Mouse (Mus musculus) layer of hippocampus, postnatal 36 days (tissue): ENCODE data around the gene Top3b. TPM values are rescaled to one million over a fixed set of nuclear protein-coding genes. Genes with fewer than 3 reads are reported as not detected.
"Not testable (repeated sequence)": the region's sequence is repeated elsewhere in the genome, so short reads cannot be mapped to it uniquely, and the experiment has no call there.

Experiments
- DNase-seq, 2 experiments: peaks; one replicate each; pipeline ENCODE4 v3.0.0; 2022
- total RNA-seq, 2 experiments: library from RNA; stranded (reverse); gene quantifications; 2 replicates each; pipeline ENCODE4 v1.2.3; 2021

Gene Top3b
- total RNA-seq, 2 experiments from 2014 or later: 56.6 to 71.4 TPM

DNA sequence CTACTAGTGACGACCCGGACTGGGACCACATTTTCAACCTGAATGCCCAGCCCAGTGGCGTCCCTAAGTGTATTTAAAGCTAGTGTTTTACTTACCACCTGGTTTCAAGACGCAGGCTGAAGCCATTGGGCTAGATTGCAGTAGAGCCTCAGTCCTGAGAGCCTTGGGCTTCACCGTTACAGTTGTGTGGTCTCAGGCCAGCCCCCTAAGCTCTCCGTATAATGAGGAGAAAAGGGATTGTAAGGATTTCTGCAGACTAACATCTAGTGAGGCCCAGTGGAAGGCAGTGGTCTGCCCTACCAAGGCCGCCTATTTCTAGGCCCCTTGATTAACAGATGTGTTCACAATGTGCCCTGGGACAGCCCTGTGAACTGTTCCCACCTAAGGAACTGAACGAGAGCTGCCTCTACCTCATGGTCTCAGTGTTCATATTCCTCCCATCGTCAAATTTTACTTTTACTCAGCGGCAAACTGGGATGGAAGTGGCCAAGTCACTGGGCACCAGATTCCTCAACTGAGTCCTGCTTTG lies 26.6 kb downstream of the Top3b start:
- DNase-seq: no peak

DNA sequence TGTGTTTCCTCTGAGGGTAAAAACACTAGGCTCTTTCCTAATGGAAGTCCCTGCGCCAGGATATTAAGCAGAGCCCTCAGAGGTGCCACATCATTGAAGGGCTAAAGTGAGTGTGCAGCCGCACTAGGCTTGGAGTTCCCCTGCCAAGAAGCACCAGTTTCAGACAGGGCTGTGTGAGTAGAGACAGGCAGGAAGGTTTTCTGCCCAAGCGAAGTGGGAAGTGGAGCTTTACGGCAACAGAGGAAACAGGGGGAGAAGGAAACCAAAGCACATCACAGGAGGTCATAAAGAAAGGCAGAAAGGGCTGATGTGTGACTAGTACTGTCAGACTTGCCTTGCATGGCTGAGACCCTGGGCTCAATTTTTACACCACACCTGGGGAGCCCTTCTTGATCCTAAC lies 31.8 kb downstream of the Top3b start:
- no peak for DNase-seq

DNA sequence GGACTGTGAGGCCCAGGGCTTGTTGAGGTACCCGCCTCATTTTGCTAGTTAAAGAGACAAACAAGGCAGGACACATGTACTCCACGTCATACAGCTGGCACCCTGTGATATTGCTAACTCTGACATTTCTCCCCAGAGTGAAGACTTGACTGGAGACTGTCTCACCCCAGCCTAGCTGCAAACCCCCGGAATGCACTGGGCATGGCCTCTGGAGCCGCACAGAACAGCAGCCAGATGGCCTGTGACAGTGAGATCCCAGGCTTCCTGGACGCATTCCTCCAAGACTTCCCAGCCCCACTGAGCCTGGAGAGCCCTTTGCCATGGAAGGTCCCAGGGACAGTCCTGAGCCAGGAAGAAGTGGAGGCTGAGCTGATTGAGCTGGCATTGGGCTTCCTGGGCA lies 32.7 kb downstream of the Top3b start:
- DNase-seq: no peak

GRCm38 (mm10) chr16:16907799-16908198 lies 37.3 kb downstream of the Top3b start:
- DNase-seq: no peak

- peak; percentile 76 to 78 for DNase-seq
Observed at GRCm38 (mm10) chr16:16911641-16912597, 41.4 kb downstream of the Top3b start.

- DNase-seq: no peak
Observed at GRCm38 (mm10) chr16:16913440-16913839, 42.9 kb downstream of the Top3b start.

GRCm38 (mm10) chr16:16918441-16919117 lies 48.0 kb downstream of the Top3b start:
- peak; percentile 42 to 45 for DNase-seq

DNA sequence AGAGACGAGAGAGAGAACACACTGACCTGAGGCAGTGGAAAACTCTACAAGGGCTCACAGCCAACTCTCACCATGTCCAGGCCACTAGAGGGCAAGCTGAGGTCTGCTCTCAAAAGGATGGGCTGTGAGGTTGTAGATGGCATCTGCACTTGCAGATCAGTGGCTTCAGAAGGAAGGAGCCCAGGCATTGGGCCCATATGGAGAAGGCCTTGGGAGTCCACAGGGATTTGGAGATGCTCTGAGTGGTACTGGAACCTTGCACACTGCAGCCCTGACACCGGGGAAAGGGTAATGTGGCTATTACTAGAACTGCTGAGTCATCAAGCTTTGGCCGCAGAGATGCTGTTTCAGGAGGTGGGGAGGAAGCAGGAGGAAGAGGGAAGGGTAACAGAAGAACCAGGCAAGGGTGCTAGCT lies 50.5 kb downstream of the Top3b start:
- DNase-seq: no peak

DNA sequence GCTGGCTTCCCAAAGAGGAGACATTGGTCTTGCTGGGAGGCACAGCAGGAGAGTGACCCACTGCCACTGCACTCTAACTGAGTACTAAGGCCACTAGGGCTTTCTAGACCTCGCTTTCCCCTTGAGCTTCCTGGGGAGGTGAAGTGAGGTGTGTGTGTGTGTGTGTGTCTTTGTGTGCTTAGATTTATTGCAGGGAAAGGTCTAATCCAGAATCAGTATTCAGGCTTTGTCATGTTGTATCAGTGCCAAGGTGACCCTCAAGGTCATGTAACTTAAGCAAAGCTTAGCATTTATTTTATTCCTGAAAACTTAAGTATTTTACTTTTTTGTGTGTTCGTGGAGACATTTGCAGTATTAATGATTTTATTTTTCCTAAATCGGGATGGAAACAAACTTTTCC lies 53.9 kb downstream of the Top3b start:
- DNase-seq: no peak

- no peak for DNase-seq
Observed at GRCm38 (mm10) chr16:16926536-16926935, 56.0 kb downstream of the Top3b start.

DNA sequence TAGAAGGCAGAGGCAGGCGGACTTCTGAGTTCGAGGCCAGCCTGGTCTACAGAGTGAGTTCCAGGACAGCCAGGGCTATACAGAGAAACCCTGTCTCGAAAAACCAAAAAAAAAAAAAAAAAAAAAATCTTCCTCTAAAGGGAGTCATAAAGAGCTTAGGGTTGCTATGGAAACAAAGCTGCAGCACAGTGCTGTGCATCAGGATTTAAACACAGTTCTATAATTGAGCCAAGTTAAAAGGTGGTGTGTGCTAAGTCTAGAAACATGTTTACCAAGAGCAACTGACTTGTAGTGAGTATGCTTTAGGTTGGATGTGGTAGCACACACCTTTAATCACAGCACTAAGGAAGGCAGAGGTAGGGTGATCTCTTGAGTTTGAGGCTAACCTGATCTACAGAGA lies 58.4 kb downstream of the Top3b start:
- not testable (repeated sequence) for DNase-seq

GRCm38 (mm10) chr16:16930326-16930725 lies 59.8 kb downstream of the Top3b start:
- no peak for DNase-seq

DNA sequence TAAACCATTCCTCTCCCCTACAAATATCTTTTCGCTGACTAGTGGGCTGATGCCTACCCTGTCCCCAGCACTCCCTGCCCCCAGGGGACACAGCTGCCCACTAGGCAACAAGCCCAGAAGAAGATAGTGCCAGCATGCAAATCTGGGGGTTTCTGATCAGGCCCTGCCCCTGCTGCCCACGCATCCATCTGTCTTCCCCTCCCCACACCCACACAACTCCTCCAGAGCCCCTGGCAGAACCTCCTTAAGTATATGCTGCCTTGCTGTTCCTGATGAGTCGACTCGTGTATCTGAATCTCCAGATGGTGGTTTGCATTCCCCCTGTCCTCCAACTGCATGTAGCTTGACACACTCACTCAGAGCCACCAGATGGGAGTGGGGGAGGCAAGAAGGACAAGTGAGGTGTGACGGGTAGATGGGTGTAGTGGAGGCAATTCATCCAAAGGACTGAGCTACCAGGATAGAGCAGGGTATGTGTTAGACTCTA lies 60.3 kb downstream of the Top3b start:
- peak; percentile 90 to 91 for DNase-seq

GRCm38 (mm10) chr16:16939543-16939942 lies 69.0 kb downstream of the Top3b start:
- DNase-seq: no peak

DNA sequence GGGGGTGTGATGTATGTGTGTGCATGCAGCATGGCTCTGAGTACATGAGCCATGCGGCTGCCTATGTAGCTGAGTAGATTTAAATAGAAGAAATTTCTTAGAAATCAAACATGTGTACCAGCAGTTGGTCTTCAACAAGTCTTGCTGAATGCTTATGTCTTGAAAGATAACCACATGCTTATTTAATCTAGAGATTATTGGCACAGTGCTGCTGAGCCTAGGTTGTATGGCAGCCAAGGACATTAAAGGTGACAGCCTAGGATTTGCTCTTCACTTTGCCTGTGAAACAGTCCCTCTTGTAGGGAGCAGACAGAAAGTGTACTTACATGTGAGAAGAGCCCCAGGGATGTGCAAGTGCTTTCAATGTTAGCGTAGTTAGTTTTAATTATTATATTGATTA lies 70.5 kb downstream of the Top3b start:
- no peak for DNase-seq

Other genes starting within 250 kb of the Top3b start
- not detected for gene Olfr19, start 194.3 kb upstream of the Top3b start, total RNA-seq
- gene Spag6l, start 41.3 kb upstream of the Top3b start, total RNA-seq: 1 to 10 TPM; 8.9 to 9.4 TPM
- gene Igll1, start 6.8 kb upstream of the Top3b start, total RNA-seq: not detected
- 1 to 10 TPM in 1 of 2 experiments, not detected in 1; 1.5 TPM for gene Vpreb1, start 107 bp downstream of the Top3b start, total RNA-seq
- 10 to 100 TPM; 47.0 to 49.5 TPM for gene Ppm1f, start 25.7 kb downstream of the Top3b start, total RNA-seq
- 100 to 1,000 TPM; 522 to 529 TPM for gene Mapk1, start 112.6 kb downstream of the Top3b start, total RNA-seq
- 10 to 100 TPM; 35.4 to 38.5 TPM for gene Ypel1, start 199.0 kb downstream of the Top3b start, total RNA-seq
- gene Ppil2, start 240.5 kb downstream of the Top3b start, total RNA-seq: 100 to 1,000 TPM in 1 of 2 experiments, 10 to 100 TPM in 1; 84.9 to 102 TPM